Mouse (Mus musculus): ENCODE measurements around the gene Rc3h2.

DNA sequence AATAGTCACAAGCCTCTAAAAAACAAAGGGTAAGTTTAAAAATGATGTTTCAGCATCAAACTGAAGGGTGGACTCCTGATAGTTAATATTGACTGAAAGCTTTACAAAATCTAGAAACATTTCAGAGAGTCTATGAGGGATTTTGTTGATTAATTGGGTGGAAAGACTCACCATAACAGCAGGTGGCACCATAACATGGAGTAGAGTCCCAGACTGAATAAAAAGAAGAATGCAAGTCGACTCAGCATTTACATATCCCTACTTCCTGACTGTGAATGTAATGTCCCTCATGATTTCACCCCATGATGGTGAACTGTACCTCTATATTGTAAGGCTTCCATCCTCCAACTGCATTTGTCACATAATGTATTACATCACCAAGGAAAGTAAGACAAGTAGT, 27.2 kb downstream of the Rc3h2 start:
- TF ChIP-seq ZNF384 (IDR thresholded peaks at IDR 0.05; ENCODE audit: low read depth, low read length) = no peak
- no peak for TF ChIP-seq MAFK (IDR thresholded peaks at IDR 0.05; ENCODE audit: insufficient read depth, low read depth, low read length)
- no peak for TF ChIP-seq CHD2 (IDR thresholded peaks at IDR 0.05; ENCODE audit: low read depth, low read length)

Data from ES-E14 (cell line).